ENCODE assay signal across 24 mouse cellular contexts in genomic region chr16:78099114-78099513, GRCm38 (mm10).
"Had no signal": no experiment of that assay in that cellular context is flagged by ENCODE, and none has a peak within 500 bp of the region (broad histone marks: within the 10 kb centered on the region; RNA-seq: fewer than 3 reads in every experiment).

No protein-coding gene starts in this region.

- ATAC-seq: liver, embryonic 12.5 days; midbrain, embryonic 13.5 days; midbrain, embryonic 16.5 days had no signal

- H3K4me3 ChIP-seq: left cerebral cortex, adult 2 months; limb, embryonic 12.5 days; liver, embryonic 12.5 days; liver, embryonic 15.5 days; lung, embryonic 15.5 days; megakaryocyte, embryonic 14.5 days; midbrain, embryonic 10.5 days; midbrain, embryonic 13.5 days; myocyte; neural tube, embryonic 13.5 days had no signal

- H3K27ac ChIP-seq: left cerebral cortex, adult 2 months; limb, embryonic 12.5 days; liver, embryonic 12.5 days; liver, embryonic 15.5 days; lung, embryonic 15.5 days; midbrain, embryonic 10.5 days; midbrain, embryonic 13.5 days; neural tube, embryonic 13.5 days; stomach, postnatal 0 days had no signal

- H3K27me3 ChIP-seq: limb, embryonic 12.5 days; liver, embryonic 12.5 days; liver, embryonic 15.5 days; lung, embryonic 15.5 days; megakaryocyte, embryonic 14.5 days; midbrain, embryonic 13.5 days; neural tube, embryonic 13.5 days had no signal

- H3K4me1 ChIP-seq: liver, embryonic 12.5 days; liver, embryonic 15.5 days; megakaryocyte, embryonic 14.5 days had no signal

- DNase-seq: kidney, adult 9 months; kidney, postnatal 14 days; kidney, postnatal 4 days; layer of hippocampus, postnatal 36 days; liver; lung, adult 18-20 months; lung, postnatal 10 days; lung, postnatal 36 days; right cerebral cortex, postnatal 25 days; thymus, adult 2 months; thymus, postnatal 14 days; thymus, postnatal 4 days had no signal

- H3K9ac ChIP-seq: limb, embryonic 12.5 days; liver, embryonic 12.5 days; liver, embryonic 15.5 days; lung, embryonic 15.5 days; midbrain, embryonic 13.5 days; neural tube, embryonic 13.5 days had no signal

- H3K9me3 ChIP-seq: liver, embryonic 12.5 days; liver, embryonic 15.5 days; lung, embryonic 15.5 days; midbrain, embryonic 10.5 days; midbrain, embryonic 13.5 days; neural tube, embryonic 13.5 days had no signal

- H3K36me3 ChIP-seq: limb, embryonic 12.5 days; liver, embryonic 12.5 days; liver, embryonic 15.5 days; lung, embryonic 15.5 days; midbrain, embryonic 10.5 days; midbrain, embryonic 13.5 days; neural tube, embryonic 13.5 days had no signal

- H3K4me2 ChIP-seq: limb, embryonic 12.5 days; liver, embryonic 12.5 days; liver, embryonic 15.5 days; lung, embryonic 15.5 days; midbrain, embryonic 13.5 days; neural tube, embryonic 13.5 days had no signal
